Mouse (Mus musculus) embryonic facial prominence, embryonic 12.5 days (tissue): ENCODE measurements around the gene Tprn. TPM values are rescaled to one million over a fixed set of nuclear protein-coding genes. Genes with fewer than 3 reads are reported as not detected.

ENCODE experiments used
- ATAC-seq: fragments of 200-750 bp; cut with Nextera tagmentation; 2 replicates; pipeline ENCODE4 v1.8.0; 2017; ENCODE audit not compliant: insufficient number of reproducible peaks, insufficient read depth, low FRiP score, low TSS enrichment
- H3K27ac ChIP-seq: fragments of 300-500 bp; sonication (generic); 2 replicates; pipeline ENCODE4 v1.5.1; 2016; ENCODE audit warnings: mild to moderate bottlenecking
- H3K27me3 ChIP-seq: fragments of 300-500 bp; sonication (generic); 2 replicates; pipeline ENCODE4 v1.6.1; 2016; ENCODE audit warnings: mild to moderate bottlenecking, moderate library complexity
- H3K36me3 ChIP-seq: fragments of 300-500 bp; sonication (generic); 2 replicates; pipeline ENCODE4 v1.6.1; 2016; ENCODE audit warnings: mild to moderate bottlenecking
- H3K4me1 ChIP-seq: fragments of 300-500 bp; sonication (generic); 2 replicates; pipeline ENCODE4 v1.6.1; 2016
- H3K4me2 ChIP-seq: fragments of 300-500 bp; sonication (generic); replicated peaks from 2 replicates; pipeline ENCODE4 v1.6.1; 2016; ENCODE audit warnings: mild to moderate bottlenecking, moderate library complexity
- H3K4me3 ChIP-seq: fragments of 300-500 bp; sonication (generic); 2 replicates; pipeline ENCODE4 v1.5.1; 2016; ENCODE audit warnings: mild to moderate bottlenecking
- H3K9ac ChIP-seq: fragments of 300-500 bp; sonication (generic); 2 replicates; pipeline ENCODE4 v1.6.1; 2016; ENCODE audit warnings: mild to moderate bottlenecking, moderate library complexity
- H3K9me3 ChIP-seq: fragments of 300-500 bp; sonication (generic); 2 replicates; pipeline ENCODE4 v1.6.1; 2016; ENCODE audit warnings: mild to moderate bottlenecking, moderate library complexity
- WGBS: fragments of 180-500 bp; shearing (Covaris S2); methylation state at CpG from one replicate; pipeline ENCODE4 v1.1.7; 2016; 5-methylcytosine and 5-hydroxymethylcytosine counted together
- polyA plus RNA-seq: library from polyadenylated mRNA; unstranded; fragments of >200 nt; fragmentation: Nextera tagmentation; extraction: Ambion mirVana; gene quantifications from 2 replicates; pipeline ENCODE4 v1.2.1, GENCODE M21; 2016

Tprn gene
- polyA plus RNA-seq, 1 experiment from 2014 or later, result 9.7 TPM

GRCm38 (mm10) chr2:25226864-25227263 is 35.6 kb upstream of the Tprn start:
- Histone ChIP-seq H3K4me2 (no peak overlapping the region), H3K27ac (no peak overlapping the region), H3K9ac (no peak overlapping the region), H3K9me3 (no peaks in the 10 kb centered on the region), H3K36me3 (peaks cover 2% of the 10 kb centered on the region; the same call in 1 of the 2 replicates), H3K4me3 (no peak overlapping the region), H3K27me3 (peaks cover 8% of the 10 kb centered on the region; the same call in 1 of the 2 replicates), H3K4me1 (peaks cover 11% of the 10 kb centered on the region)
- 74% methylated on average over 5 of the region's 5 CpGs for WGBS
- ATAC-seq, result no peak

GRCm38 (mm10) chr2:25227406-25227805 is 35.0 kb upstream of the Tprn start:
- Histone ChIP-seq H3K9me3 (no peaks in the 10 kb centered on the region), H3K4me2 (no peak overlapping the region), H3K27me3 (peaks cover 12% of the 10 kb centered on the region; the same call in 1 of the 2 replicates), H3K36me3 (no peaks in the 10 kb centered on the region), H3K4me3 (no peak overlapping the region), H3K4me1 (peaks cover 11% of the 10 kb centered on the region), H3K27ac (no peak overlapping the region), H3K9ac (no peak overlapping the region)
- WGBS, result 91% methylated on average over 4 of the region's 4 CpGs
- no peak for ATAC-seq

GRCm38 (mm10) chr2:25228431-25228889 is 34.0 kb upstream of the Tprn start:
- no peak for ATAC-seq
- Histone ChIP-seq H3K27ac (no peak overlapping the region), H3K9me3 (no peaks in the 10 kb centered on the region), H3K4me2 (peak overlapping the region; percentile 30), H3K4me3 (peak overlapping the region; percentile 2; the same call in 1 of the 2 replicates), H3K4me1 (peaks cover 7% of the 10 kb centered on the region), H3K36me3 (no peaks in the 10 kb centered on the region), H3K27me3 (peaks cover 13% of the 10 kb centered on the region; the same call in 1 of the 2 replicates), H3K9ac (no peak overlapping the region)
- under 1% methylated on average over 7 of the region's 7 CpGs for WGBS

GRCm38 (mm10) chr2:25228995-25229530 is 33.4 kb upstream of the Tprn start:
- Histone ChIP-seq H3K4me1 (0 out of 2 replicates have a peak, but pooled peaks cover 4% of the 10 kb centered on the region), H3K27ac (no peak overlapping the region), H3K36me3 (no peaks in the 10 kb centered on the region), H3K27me3 (peaks cover 13% of the 10 kb centered on the region; the same call in 1 of the 2 replicates), H3K9me3 (no peaks in the 10 kb centered on the region), H3K4me3 (no peak overlapping the region), H3K9ac (no peak overlapping the region), H3K4me2 (no peak overlapping the region; the same call in 1 of the 2 replicates)
- ATAC-seq, result no peak
- WGBS, result 69% methylated on average over 6 of the region's 6 CpGs

- no peak overlapping the region for H3K4me2 ChIP-seq
- no peak overlapping the region for H3K27ac ChIP-seq
- H3K9ac ChIP-seq, result no peak overlapping the region
- H3K4me1 ChIP-seq, result 0 out of 2 replicates have a peak, but pooled peaks cover 4% of the 10 kb centered on the region
- no peak for ATAC-seq
- no peak overlapping the region for H3K4me3 ChIP-seq
- H3K27me3 ChIP-seq, result peaks cover 13% of the 10 kb centered on the region; the same call in 1 of the 2 replicates
- no peaks in the 10 kb centered on the region for H3K9me3 ChIP-seq
- 76% methylated on average over 5 of the region's 5 CpGs for WGBS
- no peaks in the 10 kb centered on the region for H3K36me3 ChIP-seq
These were observed 32.8 kb upstream of the Tprn start for GRCm38 (mm10) chr2:25229582-25229981.

- Histone ChIP-seq H3K27me3 (peaks cover 17% of the 10 kb centered on the region; the same call in 1 of the 2 replicates), H3K36me3 (no peaks in the 10 kb centered on the region), H3K27ac (no peak overlapping the region), H3K9me3 (no peaks in the 10 kb centered on the region), H3K4me1 (0 out of 2 replicates have a peak, but pooled peaks cover 2% of the 10 kb centered on the region), H3K9ac (no peak overlapping the region), H3K4me2 (no peak overlapping the region), H3K4me3 (no peak overlapping the region)
- no peak for ATAC-seq
- WGBS, result 89% methylated on average over 7 of the region's 7 CpGs
These were observed 31.8 kb upstream of the Tprn start for GRCm38 (mm10) chr2:25230581-25230980.

- Histone ChIP-seq H3K4me2 (no peak overlapping the region), H3K4me1 (no peaks in the 10 kb centered on the region), H3K9ac (no peak overlapping the region), H3K4me3 (no peak overlapping the region), H3K27me3 (peaks cover 21% of the 10 kb centered on the region; the same call in 1 of the 2 replicates), H3K27ac (no peak overlapping the region), H3K9me3 (no peaks in the 10 kb centered on the region), H3K36me3 (no peaks in the 10 kb centered on the region)
- 44% methylated on average over 12 of the region's 12 CpGs for WGBS
- no peak for ATAC-seq
These were observed 31.4 kb upstream of the Tprn start for GRCm38 (mm10) chr2:25231038-25231437.

- 73% methylated on average over 4 of the region's 4 CpGs for WGBS
- Histone ChIP-seq H3K27me3 (peaks cover 28% of the 10 kb centered on the region; the same call in 1 of the 2 replicates), H3K4me1 (no peaks in the 10 kb centered on the region), H3K4me3 (no peak overlapping the region), H3K9ac (no peak overlapping the region), H3K9me3 (no peaks in the 10 kb centered on the region), H3K4me2 (no peak overlapping the region), H3K27ac (no peak overlapping the region), H3K36me3 (no peaks in the 10 kb centered on the region)
- ATAC-seq, result no peak
These were observed 29.0 kb upstream of the Tprn start for GRCm38 (mm10) chr2:25233421-25233820.

GRCm38 (mm10) chr2:25234050-25234449 is 28.4 kb upstream of the Tprn start, which contains the start of gene Slc34a3:
Gene Slc34a3 (minus strand): TSS chr2:25234364.
- Histone ChIP-seq H3K36me3 (no peaks in the 10 kb centered on the region), H3K4me2 (no peak within 1 kb of the TSS), H3K4me1 (no peaks in the 10 kb centered on the region), H3K9ac (no peak within 1 kb of the TSS), H3K27me3 (peaks cover 28% of the 10 kb centered on the region; the same call in 1 of the 2 replicates), H3K4me3 (no peak within 1 kb of the TSS), H3K27ac (no peak within 1 kb of the TSS), H3K9me3 (no peaks in the 10 kb centered on the region)
- no peak for ATAC-seq
- WGBS, result 80% methylated on average over 3 of the region's 3 CpGs

GRCm38 (mm10) chr2:25234551-25235220 is 27.7 kb upstream of the Tprn start:
- no peak overlapping the region for H3K27ac ChIP-seq
- H3K4me2 ChIP-seq, result no peak overlapping the region
- H3K36me3 ChIP-seq, result no peaks in the 10 kb centered on the region
- peaks cover 28% of the 10 kb centered on the region; the same call in 1 of the 2 replicates for H3K27me3 ChIP-seq
- H3K4me1 ChIP-seq, result no peaks in the 10 kb centered on the region
- H3K4me3 ChIP-seq, result no peak overlapping the region
- 69% methylated on average over 5 of the region's 5 CpGs for WGBS
- no peak overlapping the region for H3K9ac ChIP-seq
- ATAC-seq, result no peak
- H3K9me3 ChIP-seq, result no peaks in the 10 kb centered on the region

- H3K4me2 ChIP-seq, result no peak within 1 kb of the TSS
- H3K4me1 ChIP-seq, result peaks cover 11% of the 10 kb centered on the region
- ATAC-seq, result no peak
- peaks cover 31% of the 10 kb centered on the region for H3K27me3 ChIP-seq
- H3K27ac ChIP-seq, result no peak within 1 kb of the TSS
- 32% methylated on average over 8 of the region's 8 CpGs for WGBS
- no peak within 1 kb of the TSS for H3K4me3 ChIP-seq
- H3K9ac ChIP-seq, result no peak within 1 kb of the TSS
- no peaks in the 10 kb centered on the region for H3K9me3 ChIP-seq
- H3K36me3 ChIP-seq, result no peaks in the 10 kb centered on the region
These were observed 25.8 kb upstream of the Tprn start, which contains the start of gene Rnf224 for GRCm38 (mm10) chr2:25236614-25237013. Gene Rnf224 (minus strand): TSS chr2:25236787.

GRCm38 (mm10) chr2:25237522-25237921 is 24.9 kb upstream of the Tprn start:
- H3K9me3 ChIP-seq, result no peaks in the 10 kb centered on the region
- H3K27me3 ChIP-seq, result peaks cover 33% of the 10 kb centered on the region
- no peak overlapping the region for H3K27ac ChIP-seq
- no peak overlapping the region for H3K4me3 ChIP-seq
- WGBS, result 68% methylated on average over 4 of the region's 4 CpGs
- ATAC-seq, result no peak
- no peaks in the 10 kb centered on the region for H3K36me3 ChIP-seq
- H3K9ac ChIP-seq, result no peak overlapping the region
- H3K4me1 ChIP-seq, result peaks cover 18% of the 10 kb centered on the region
- no peak overlapping the region for H3K4me2 ChIP-seq
